Mouse (Mus musculus): ENCODE data around the gene Bhlha9.

Gene Bhlha9

GRCm38 (mm10) chr11:76671871-76672475 lies at the start of gene Bhlha9:
Gene Bhlha9, plus strand, starts transcription at chr11:76672470.
- H3K4me3 ChIP-seq (replicated peaks; ENCODE audit: low read length) = peak within 1 kb of the TSS; percentile 74
- TF ChIP-seq NANOG (IDR thresholded peaks at IDR 0.05; ENCODE audit: borderline replicate concordance, low read length) (no peak), CTCF (conservative IDR thresholded peaks at IDR 0.05; ENCODE audit: low read length) (no peak), POU5F1 (IDR thresholded peaks at IDR 0.05; ENCODE audit: borderline replicate concordance, low read length) (no peak)
- H3K4me1 ChIP-seq (replicated peaks; ENCODE audit: low read depth, low read length) = peaks cover 22% of the 10 kb centered on the region

GRCm38 (mm10) chr11:76622566-76623205 lies 49.6 kb upstream of the Bhlha9 start:
- peak overlapping the region; percentile 91 for H3K4me3 ChIP-seq (replicated peaks; ENCODE audit: low read length)
- peaks cover 25% of the 10 kb centered on the region for H3K27me3 ChIP-seq (ENCODE audit: insufficient read depth, low read length)
- no peaks in the 10 kb centered on the region for H3K9me3 ChIP-seq (ENCODE audit: low read length)
- TF ChIP-seq CTCF (conservative IDR thresholded peaks at IDR 0.05; ENCODE audit: low read length) (no peak), NANOG (IDR thresholded peaks at IDR 0.05; ENCODE audit: borderline replicate concordance, low read length) (no peak), POU5F1 (IDR thresholded peaks at IDR 0.05; ENCODE audit: borderline replicate concordance, low read length) (no peak)
- peaks cover 50% of the 10 kb centered on the region for H3K4me1 ChIP-seq (replicated peaks; ENCODE audit: low read depth, low read length)
- peaks cover 34% of the 10 kb centered on the region for H3K36me3 ChIP-seq (ENCODE audit: insufficient read depth, low read length)

More at GRCm38 (mm10) chr11:76671871-76672475, at the start of gene Bhlha9:
- H3K27me3 ChIP-seq (ENCODE audit: insufficient read depth, low read length) = peaks cover 79% of the 10 kb centered on the region
- no peaks in the 10 kb centered on the region for H3K36me3 ChIP-seq (ENCODE audit: insufficient read depth, low read length)
- no peaks in the 10 kb centered on the region for H3K9me3 ChIP-seq (ENCODE audit: low read length)

GRCm38 (mm10) chr11:76623206-76623961 lies 48.9 kb upstream of the Bhlha9 start:
- H3K9me3 ChIP-seq (ENCODE audit: low read length) = no peaks in the 10 kb centered on the region
- H3K36me3 ChIP-seq (ENCODE audit: insufficient read depth, low read length) = peaks cover 28% of the 10 kb centered on the region
- no peak for TF ChIP-seq NANOG (IDR thresholded peaks at IDR 0.05; ENCODE audit: borderline replicate concordance, low read length)
- no peak for TF ChIP-seq CTCF (conservative IDR thresholded peaks at IDR 0.05; ENCODE audit: low read length)
- peaks cover 50% of the 10 kb centered on the region for H3K4me1 ChIP-seq (replicated peaks; ENCODE audit: low read depth, low read length)
- H3K27me3 ChIP-seq (ENCODE audit: insufficient read depth, low read length) = peaks cover 25% of the 10 kb centered on the region
- peak overlapping the region; percentile 91 for H3K4me3 ChIP-seq (replicated peaks; ENCODE audit: low read length)

- Histone ChIP-seq H3K4me1 (replicated peaks; ENCODE audit: low read depth, low read length) (peaks cover 50% of the 10 kb centered on the region), H3K36me3 (ENCODE audit: insufficient read depth, low read length) (peaks cover 21% of the 10 kb centered on the region), H3K27me3 (ENCODE audit: insufficient read depth, low read length) (peaks cover 27% of the 10 kb centered on the region), H3K9me3 (ENCODE audit: low read length) (no peaks in the 10 kb centered on the region), H3K4me3 (replicated peaks; ENCODE audit: low read length) (peak overlapping the region; percentile 91)
- TF ChIP-seq POU5F1 (IDR thresholded peaks at IDR 0.05; ENCODE audit: borderline replicate concordance, low read length) = no peak
- TF ChIP-seq CTCF (conservative IDR thresholded peaks at IDR 0.05; ENCODE audit: low read length) = no peak
- TF ChIP-seq NANOG (IDR thresholded peaks at IDR 0.05; ENCODE audit: borderline replicate concordance, low read length) = no peak
Observed at GRCm38 (mm10) chr11:76624071-76624470, 48.2 kb upstream of the Bhlha9 start.

GRCm38 (mm10) chr11:76624881-76625280 lies 47.4 kb upstream of the Bhlha9 start:
- peaks cover 13% of the 10 kb centered on the region for H3K36me3 ChIP-seq (ENCODE audit: insufficient read depth, low read length)
- no peaks in the 10 kb centered on the region for H3K9me3 ChIP-seq (ENCODE audit: low read length)
- H3K4me3 ChIP-seq (replicated peaks; ENCODE audit: low read length) = no peak overlapping the region
- H3K4me1 ChIP-seq (replicated peaks; ENCODE audit: low read depth, low read length) = peaks cover 49% of the 10 kb centered on the region
- TF ChIP-seq POU5F1 (IDR thresholded peaks at IDR 0.05; ENCODE audit: borderline replicate concordance, low read length) = no peak
- TF ChIP-seq NANOG (IDR thresholded peaks at IDR 0.05; ENCODE audit: borderline replicate concordance, low read length) = no peak
- TF ChIP-seq CTCF (conservative IDR thresholded peaks at IDR 0.05; ENCODE audit: low read length) = no peak
- peaks cover 33% of the 10 kb centered on the region for H3K27me3 ChIP-seq (ENCODE audit: insufficient read depth, low read length)

- no peak overlapping the region for H3K4me3 ChIP-seq (replicated peaks; ENCODE audit: low read length)
- no peaks in the 10 kb centered on the region for H3K9me3 ChIP-seq (ENCODE audit: low read length)
- 0 out of 2 replicates have a peak, but pooled peaks cover 14% of the 10 kb centered on the region for H3K27me3 ChIP-seq (ENCODE audit: insufficient read depth, low read length)
- no peaks in the 10 kb centered on the region for H3K36me3 ChIP-seq (ENCODE audit: insufficient read depth, low read length)
- peaks cover 28% of the 10 kb centered on the region for H3K4me1 ChIP-seq (replicated peaks; ENCODE audit: low read depth, low read length)
- TF ChIP-seq POU5F1 (IDR thresholded peaks at IDR 0.05; ENCODE audit: borderline replicate concordance, low read length) = no peak
- TF ChIP-seq NANOG (IDR thresholded peaks at IDR 0.05; ENCODE audit: borderline replicate concordance, low read length) = no peak
- TF ChIP-seq CTCF (conservative IDR thresholded peaks at IDR 0.05; ENCODE audit: low read length) = no peak
Observed at GRCm38 (mm10) chr11:76628613-76629012, 43.7 kb upstream of the Bhlha9 start.

GRCm38 (mm10) chr11:76630023-76630422 lies 42.2 kb upstream of the Bhlha9 start:
- no peak for TF ChIP-seq CTCF (conservative IDR thresholded peaks at IDR 0.05; ENCODE audit: low read length)
- TF ChIP-seq POU5F1 (IDR thresholded peaks at IDR 0.05; ENCODE audit: borderline replicate concordance, low read length) = no peak
- no peak for TF ChIP-seq NANOG (IDR thresholded peaks at IDR 0.05; ENCODE audit: borderline replicate concordance, low read length)
- Histone ChIP-seq H3K36me3 (ENCODE audit: insufficient read depth, low read length) (no peaks in the 10 kb centered on the region), H3K4me1 (replicated peaks; ENCODE audit: low read depth, low read length) (peaks cover 14% of the 10 kb centered on the region), H3K27me3 (ENCODE audit: insufficient read depth, low read length) (0 out of 2 replicates have a peak, but pooled peaks cover 14% of the 10 kb centered on the region), H3K9me3 (ENCODE audit: low read length) (no peaks in the 10 kb centered on the region), H3K4me3 (replicated peaks; ENCODE audit: low read length) (no peak overlapping the region)

GRCm38 (mm10) chr11:76630487-76630886 lies 41.8 kb upstream of the Bhlha9 start:
- no peaks in the 10 kb centered on the region for H3K9me3 ChIP-seq (ENCODE audit: low read length)
- 0 out of 2 replicates have a peak, but pooled peaks cover 14% of the 10 kb centered on the region for H3K27me3 ChIP-seq (ENCODE audit: insufficient read depth, low read length)
- no peak overlapping the region for H3K4me3 ChIP-seq (replicated peaks; ENCODE audit: low read length)
- TF ChIP-seq POU5F1 (IDR thresholded peaks at IDR 0.05; ENCODE audit: borderline replicate concordance, low read length) = no peak
- no peaks in the 10 kb centered on the region for H3K36me3 ChIP-seq (ENCODE audit: insufficient read depth, low read length)
- H3K4me1 ChIP-seq (replicated peaks; ENCODE audit: low read depth, low read length) = peaks cover 10% of the 10 kb centered on the region

Data from E14TG2a.4 (cell line).